Mouse (Mus musculus) embryonic fibroblast, embryonic 13.5 days (primary cell): ENCODE results near the gene Gm5269. TPM values are rescaled to one million over a fixed set of nuclear protein-coding genes. Genes with fewer than 3 reads are reported as not detected.

Experiments used
- H3K27ac ChIP-seq: 2 replicates; pipeline ENCODE4 v1.5.1; 2012; ENCODE audit warnings: low read length, control low read depth, inconsistent platforms; ENCODE audit not compliant: insufficient read depth
- H3K4me1 ChIP-seq: 2 replicates; pipeline ENCODE4 v1.6.1; 2011; ENCODE audit warnings: low read length; ENCODE audit not compliant: control insufficient read depth, insufficient read depth
- H3K4me3 ChIP-seq: 2 replicates; pipeline ENCODE4 v1.5.1; 2011; ENCODE audit warnings: mild to moderate bottlenecking, control low read depth, low read length; ENCODE audit not compliant: insufficient read depth
- CTCF ChIP-seq: IDR thresholded peaks from 2 replicates; pipeline ENCODE4 v1.5.1; 2011; ENCODE audit warnings: mild to moderate bottlenecking, control low read depth, low read length, moderate library complexity, borderline replicate concordance; ENCODE audit not compliant: insufficient read depth
- POLR2A ChIP-seq: IDR thresholded peaks from 2 replicates; pipeline ENCODE4 v1.6.1; 2011; ENCODE audit warnings: low read depth, mild to moderate bottlenecking, control low read depth, low read length, moderate library complexity
- polyA plus RNA-seq: library from polyadenylated mRNA; stranded (reverse); fragments of >200 nt; gene quantifications from 2 replicates; pipeline ENCODE4 v1.2.4, GENCODE M21; 2011; ENCODE audit warnings: low read depth; ENCODE audit not compliant: missing spikeins, insufficient read length

The Gm5269 gene
- polyA plus RNA-seq = not detected in 2 replicates

DNA sequence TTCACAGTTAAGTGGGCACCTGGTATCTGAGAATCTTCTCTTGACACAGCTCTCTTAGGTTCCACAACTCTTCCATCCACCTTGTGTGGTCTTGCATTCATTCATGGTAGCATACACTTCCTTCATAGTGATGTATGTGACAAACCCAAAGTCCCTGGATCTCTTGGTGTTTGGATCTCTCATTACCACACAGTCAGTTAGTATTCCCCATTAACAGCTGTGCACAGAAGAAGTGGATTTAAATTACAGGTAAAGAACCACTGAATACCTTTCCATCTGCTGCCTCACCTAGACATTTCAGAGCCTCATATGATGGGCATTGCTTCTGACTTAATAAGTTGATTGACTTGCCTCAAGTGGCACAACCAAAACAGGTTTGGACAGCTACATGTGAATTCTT is at the start of gene Gm5269:
Gene Gm5269, minus strand, starts transcription at position 101 of the 400 bp plus-strand sequence.
- H3K27ac ChIP-seq = no peak within 1 kb of the TSS
- no peak within 1 kb of the TSS for H3K4me3 ChIP-seq
- no peaks in the 10 kb centered on the region for H3K4me1 ChIP-seq
- TF ChIP-seq CTCF (no peak), POLR2A (no peak)

DNA sequence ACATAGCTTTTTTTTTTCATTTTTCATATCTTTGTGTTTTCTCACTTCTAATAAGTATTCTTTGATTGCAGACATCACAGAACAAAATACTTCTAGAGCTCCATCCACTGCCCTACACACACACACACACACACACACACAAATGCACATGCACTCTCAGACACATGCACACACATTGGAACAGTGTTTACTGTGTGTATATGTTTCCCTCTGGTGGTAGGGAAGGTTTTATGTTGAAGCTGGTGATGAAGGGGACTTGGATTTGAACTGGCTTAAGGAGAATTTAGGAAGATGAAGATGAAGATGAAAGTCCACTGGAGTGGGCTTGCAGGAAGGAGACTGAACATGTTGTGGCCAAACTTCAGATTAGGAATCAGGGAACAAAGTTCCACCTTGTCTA is 41.1 kb upstream of the Gm5269 start:
- Histone ChIP-seq H3K4me3 (no peak overlapping the region), H3K27ac (no peak overlapping the region), H3K4me1 (no peaks in the 10 kb centered on the region)
- TF ChIP-seq POLR2A = no peak

DNA sequence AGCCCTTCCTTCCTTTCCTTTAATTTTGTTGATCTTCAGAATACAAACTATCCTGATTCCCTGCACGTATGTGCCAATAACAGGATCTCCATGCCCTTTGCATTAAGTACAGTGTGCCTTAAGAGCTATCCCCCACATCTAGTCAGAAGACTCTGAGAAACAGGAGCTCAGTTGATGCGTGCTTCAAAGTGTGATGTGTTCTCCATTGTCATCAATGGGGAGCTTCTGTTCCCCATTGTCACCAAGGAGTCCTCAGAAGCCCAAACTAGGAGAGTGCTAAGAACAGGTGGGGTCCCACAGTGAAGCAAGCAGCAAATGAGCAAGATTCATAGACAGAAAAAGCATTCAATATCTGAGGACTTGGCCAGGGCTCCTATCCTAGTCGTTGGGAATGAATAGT is 36.8 kb upstream of the Gm5269 start:
- no peak overlapping the region for H3K27ac ChIP-seq
- H3K4me1 ChIP-seq = no peaks in the 10 kb centered on the region
- TF ChIP-seq POLR2A (no peak), CTCF (no peak)
- no peak overlapping the region for H3K4me3 ChIP-seq

DNA sequence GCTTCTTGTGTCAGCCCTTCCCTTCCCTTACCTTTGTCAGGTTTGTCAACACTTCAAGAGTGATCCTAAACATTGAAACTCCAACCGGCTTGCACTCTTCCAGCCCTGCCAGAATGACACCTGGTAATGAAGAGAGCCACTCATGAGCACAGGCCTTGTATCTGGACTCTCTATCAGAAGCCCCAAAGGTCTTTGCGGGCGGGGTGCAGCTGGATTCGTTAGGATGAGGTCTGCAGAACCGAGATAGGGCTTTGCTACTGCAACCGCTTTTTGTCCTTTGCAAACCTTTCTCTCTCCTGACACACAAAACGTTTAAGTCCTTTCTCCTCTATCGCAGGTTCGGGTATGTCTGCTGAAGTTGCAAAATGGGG is 36.3 kb upstream of the Gm5269 start, which contains the start of gene Slc40a1:
Gene Slc40a1, minus strand, starts transcription at position 131 of the 371 bp plus-strand sequence.
- no peak within 1 kb of the TSS for H3K27ac ChIP-seq
- TF ChIP-seq POLR2A = no peak
- no peak for TF ChIP-seq CTCF

DNA sequence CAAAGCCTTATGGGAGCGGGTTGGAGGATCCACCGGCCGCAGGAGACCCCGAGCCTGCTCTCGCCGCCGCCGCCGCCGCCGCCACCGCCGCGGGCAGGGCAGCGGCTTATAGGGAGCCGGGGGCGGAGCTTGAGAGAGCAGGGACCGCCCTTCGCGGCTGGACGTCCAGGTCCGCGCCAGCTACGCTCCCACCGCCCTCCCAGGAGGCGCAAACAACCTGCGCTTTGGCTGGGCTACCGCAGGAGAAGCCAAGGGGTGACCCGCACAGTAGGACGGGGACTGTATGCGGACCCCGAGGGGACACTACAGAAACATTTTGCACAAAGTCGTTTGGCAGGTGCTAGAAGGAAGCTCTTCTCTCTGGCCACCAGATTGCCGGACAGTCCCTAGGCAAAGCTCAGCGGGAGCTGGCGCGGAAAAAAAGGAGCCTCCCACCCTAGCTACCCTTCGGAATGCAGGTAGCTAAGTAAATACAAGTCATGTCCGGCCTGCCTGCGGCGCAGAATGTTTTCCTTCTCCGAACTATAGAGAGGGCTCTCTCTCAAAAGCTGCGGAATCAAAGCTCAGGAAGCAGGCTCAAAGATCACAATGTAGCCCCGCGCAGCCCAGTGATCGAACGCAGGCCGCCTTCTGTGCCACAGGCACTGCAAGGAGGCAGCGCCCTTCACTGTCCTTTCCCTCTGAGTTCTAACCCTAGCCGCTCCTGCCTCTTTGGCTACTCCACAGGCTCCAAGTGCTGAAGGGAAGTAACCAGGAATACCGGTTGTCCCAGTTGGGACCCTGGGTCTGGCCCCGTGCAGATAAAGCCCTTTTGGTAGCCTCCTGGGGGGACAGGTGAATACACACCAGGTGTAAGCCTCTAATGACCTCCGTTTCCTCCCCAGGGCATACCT is 35.7 kb upstream of the Gm5269 start:
- TF ChIP-seq POLR2A (peak; percentile 58; the same call in 1 of the 2 replicates), CTCF (no peak)
- Histone ChIP-seq H3K4me1 (no peaks in the 10 kb centered on the region), H3K4me3 (peak overlapping the region; percentile 78), H3K27ac (no peak overlapping the region)

More for the DNA sequence above, 36.3 kb upstream of the Gm5269 start, which contains the start of gene Slc40a1:
- Histone ChIP-seq H3K4me3 (peak within 1 kb of the TSS; percentile 78), H3K4me1 (no peaks in the 10 kb centered on the region)

DNA sequence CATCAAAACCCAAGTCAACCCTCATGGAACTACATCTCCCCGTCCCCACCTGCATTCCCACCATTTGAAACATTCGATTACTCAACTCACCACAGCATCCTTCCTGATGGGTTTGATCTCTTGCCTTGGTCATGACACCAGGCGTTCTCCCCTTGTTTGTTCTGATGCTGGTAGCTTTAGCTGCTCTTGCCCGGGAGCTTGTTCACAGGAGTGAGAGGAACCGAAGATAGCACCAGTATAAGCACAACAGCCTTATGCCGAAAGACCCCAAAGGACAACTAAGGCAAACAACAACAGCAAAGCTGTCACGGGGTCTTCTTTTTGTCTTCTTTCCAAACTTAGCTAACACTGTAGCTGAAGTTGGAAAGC is 35.0 kb upstream of the Gm5269 start:
- Histone ChIP-seq H3K4me3 (peak overlapping the region; percentile 78), H3K27ac (no peak overlapping the region), H3K4me1 (no peaks in the 10 kb centered on the region)
- TF ChIP-seq CTCF (no peak), POLR2A (no peak)

DNA sequence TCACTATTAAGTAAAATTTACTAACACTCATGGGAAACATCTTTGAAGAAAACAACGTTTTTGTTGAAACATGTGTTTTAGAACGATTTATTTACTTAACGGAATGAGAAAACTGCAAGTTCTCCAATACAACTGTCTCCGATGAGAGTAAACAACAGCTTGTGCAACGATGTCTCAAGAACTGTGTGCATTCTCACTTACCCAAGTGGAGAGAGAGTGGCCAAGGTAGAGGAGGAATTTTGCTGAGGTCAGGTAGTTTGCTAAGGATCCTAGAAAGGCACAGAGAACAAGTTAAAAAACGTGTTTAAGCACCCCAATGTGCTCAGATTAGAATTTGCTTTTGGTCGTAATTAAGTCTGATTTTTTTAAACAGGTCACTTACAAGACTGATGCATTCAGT is 34.4 kb upstream of the Gm5269 start:
- no peaks in the 10 kb centered on the region for H3K4me1 ChIP-seq
- H3K4me3 ChIP-seq = no peak overlapping the region
- TF ChIP-seq CTCF = no peak
- TF ChIP-seq POLR2A = no peak
- no peak overlapping the region for H3K27ac ChIP-seq

DNA sequence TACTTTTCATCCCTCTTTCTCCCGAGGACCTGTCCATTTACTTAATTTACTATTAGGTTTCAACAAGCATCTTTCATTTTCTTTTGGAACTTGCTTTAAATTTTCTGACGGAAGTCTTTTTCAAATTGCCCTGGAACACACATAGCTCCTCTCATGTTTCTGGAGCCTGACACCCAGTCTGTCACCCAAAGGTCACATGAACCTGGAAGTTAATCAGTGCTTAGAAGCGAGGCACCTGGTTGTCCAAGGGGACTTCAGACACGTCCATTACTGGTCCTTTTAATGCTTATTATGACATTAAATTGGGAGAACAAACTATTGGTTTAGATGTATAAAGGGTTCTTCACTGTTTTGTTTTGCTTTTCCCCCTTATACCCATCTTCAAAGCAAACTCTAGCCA is 33.2 kb upstream of the Gm5269 start:
- TF ChIP-seq POLR2A (no peak), CTCF (no peak)
- H3K27ac ChIP-seq = no peak overlapping the region

DNA sequence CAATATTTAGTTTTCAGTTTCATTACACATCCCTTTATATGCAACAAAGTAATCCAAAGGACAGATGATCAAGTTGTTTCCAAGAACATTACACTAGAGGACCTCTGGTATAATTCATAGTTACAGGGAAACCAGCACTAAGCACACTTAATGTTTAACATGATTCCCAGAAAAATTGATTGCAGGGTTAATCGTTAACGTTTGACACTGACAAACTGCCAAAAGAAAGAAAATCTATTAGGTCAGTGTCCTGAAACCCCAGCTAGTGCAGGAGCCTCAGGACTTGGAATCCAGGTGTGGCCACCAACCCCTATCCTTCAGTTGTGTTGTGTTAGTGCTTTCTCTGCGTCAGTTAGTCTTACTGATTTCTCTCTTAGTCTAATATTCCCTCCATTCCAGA is 30.6 kb upstream of the Gm5269 start:
- Histone ChIP-seq H3K27ac (no peak overlapping the region), H3K4me3 (no peak overlapping the region), H3K4me1 (peaks cover 2% of the 10 kb centered on the region; the same call in 1 of the 2 replicates)
- TF ChIP-seq CTCF (no peak), POLR2A (no peak)

More for the DNA sequence above, 33.2 kb upstream of the Gm5269 start:
- H3K4me3 ChIP-seq = no peak overlapping the region
- no peaks in the 10 kb centered on the region for H3K4me1 ChIP-seq

DNA sequence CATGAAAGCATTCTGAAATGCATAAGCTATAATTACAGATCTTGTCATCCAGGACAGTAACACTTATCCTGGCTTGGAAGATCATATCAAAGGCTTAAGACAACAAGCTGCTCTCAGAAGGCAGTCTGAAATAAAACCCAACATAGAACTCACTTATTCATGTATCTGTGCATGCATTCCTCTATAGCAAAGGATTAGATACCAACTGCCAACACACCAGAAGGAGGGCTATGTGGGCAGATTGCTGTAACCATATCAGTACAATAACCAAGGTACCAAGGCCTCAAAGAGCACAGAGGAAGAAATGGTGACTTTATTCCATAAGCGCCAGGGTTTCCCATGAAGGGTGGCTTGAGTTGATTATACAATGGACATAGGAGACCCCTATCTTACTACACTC is 29.7 kb upstream of the Gm5269 start:
- Histone ChIP-seq H3K4me3 (no peak overlapping the region), H3K4me1 (peaks cover 2% of the 10 kb centered on the region; the same call in 1 of the 2 replicates)
- TF ChIP-seq POLR2A (no peak), CTCF (no peak)

More for the DNA sequence above, 29.7 kb upstream of the Gm5269 start:
- no peak overlapping the region for H3K27ac ChIP-seq
